Mouse (Mus musculus) CH12.LX (cell line): ENCODE data around the gene Prl2a1.

Source experiments
- CTCF ChIP-seq, 2 experiments: IDR thresholded peaks in 1 of 2; conservative IDR thresholded peaks in 1 of 2; 2 replicates each; pipeline ENCODE4 v1.5.1; 2011 to 2012; ENCODE audit warnings: low read depth in 2 of 2, low read length in 2 of 2, improper control_type of control experiment in 1 of 2, inconsistent platforms in 1 of 2, mild to moderate bottlenecking in 1 of 2, moderate library complexity in 1 of 2
- EP300 ChIP-seq: IDR thresholded peaks from 2 replicates; pipeline ENCODE4 v1.6.1; 2011; ENCODE audit warnings: low read length, improper control_type of control experiment
- RCOR1 ChIP-seq: conservative IDR thresholded peaks from 2 replicates; pipeline ENCODE4 v1.6.1; 2012; ENCODE audit warnings: low read depth, mild to moderate bottlenecking, inconsistent platforms, low read length, improper control_type of control experiment
- TBP ChIP-seq: conservative IDR thresholded peaks from 2 replicates; pipeline ENCODE4 v1.6.1; 2011; ENCODE audit warnings: low read depth, low read length, improper control_type of control experiment
- TCF12 ChIP-seq: IDR thresholded peaks from 2 replicates; pipeline ENCODE4 v1.6.1; 2014; ENCODE audit warnings: low read depth, mild to moderate bottlenecking, inconsistent platforms, low read length, improper control_type of control experiment

DNA sequence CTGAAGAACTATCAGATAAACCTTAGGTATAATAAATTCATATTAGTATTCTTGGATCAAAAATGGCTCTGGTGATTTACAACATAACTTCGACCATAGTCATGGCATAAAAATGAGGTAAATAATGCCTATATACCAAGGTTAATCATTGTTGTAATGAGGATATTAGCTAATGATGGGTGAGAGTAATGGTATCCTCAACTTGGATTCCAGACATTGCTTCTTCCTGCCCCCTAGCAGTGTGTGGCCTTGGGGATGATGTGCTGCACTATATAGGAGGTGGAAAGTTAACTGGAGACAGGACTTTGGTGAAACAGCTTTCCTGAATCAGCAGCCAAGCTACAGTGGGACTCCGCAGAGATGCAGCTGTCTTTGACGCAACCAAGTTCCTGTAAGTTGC is 47.6 kb downstream of the Prl2a1 start, which contains the start of gene Prl2c1:
- no peak for TF ChIP-seq TBP
- no peak for TF ChIP-seq CTCF (conservative IDR thresholded peaks at IDR 0.05 in 1 of 2, IDR thresholded peaks at IDR 0.05 in 1 of 2; ENCODE audit: low read depth in 2 of 2, low read length in 2 of 2)
- no peak for TF ChIP-seq EP300
- no peak for TF ChIP-seq TCF12
- TF ChIP-seq RCOR1 = no peak
